Mouse (Mus musculus) lung, postnatal 36 days (tissue): ENCODE results near the gene Vhl.
A peak's percentile ranks its signal among the peaks of the same experiment; 100 is the strongest.

ENCODE experiments used
- DNase-seq: peaks from one replicate; pipeline ENCODE4 v3.0.0; 2022; ENCODE audit warnings: mixed read lengths

Gene Vhl

GRCm38 (mm10) chr6:113623941-113624751 lies at the start of gene Vhl:
Gene Vhl (plus strand): TSS chr6:113623959.
- DNase-seq = peak; percentile 92

GRCm38 (mm10) chr6:113576044-113576443 lies 47.7 kb upstream of the Vhl start:
- DNase-seq = no peak

- no peak for DNase-seq
Measured at GRCm38 (mm10) chr6:113579306-113579705, 44.5 kb upstream of the Vhl start.

- DNase-seq = no peak
Measured at GRCm38 (mm10) chr6:113583023-113583422, 40.7 kb upstream of the Vhl start.

GRCm38 (mm10) chr6:113585065-113585464 lies 38.7 kb upstream of the Vhl start:
- DNase-seq = no peak

GRCm38 (mm10) chr6:113586466-113587183 lies 37.1 kb upstream of the Vhl start:
- DNase-seq = peak; percentile 48

GRCm38 (mm10) chr6:113592637-113593036 lies 31.1 kb upstream of the Vhl start:
- DNase-seq = no peak

- no peak for DNase-seq
Measured at GRCm38 (mm10) chr6:113597945-113598344, 25.8 kb upstream of the Vhl start.

- DNase-seq = no peak
Measured at GRCm38 (mm10) chr6:113599833-113600232, 23.9 kb upstream of the Vhl start.

- DNase-seq = no peak
Measured at GRCm38 (mm10) chr6:113600543-113601139, 23.1 kb upstream of the Vhl start, which contains the start of gene Fancd2os. Gene Fancd2os (minus strand): TSS chr6:113600715.

GRCm38 (mm10) chr6:113602821-113603220 lies 20.9 kb upstream of the Vhl start:
- DNase-seq = no peak

- no peak for DNase-seq
Measured at GRCm38 (mm10) chr6:113603993-113604392, 19.8 kb upstream of the Vhl start.

- DNase-seq = peak; percentile 91
Measured at GRCm38 (mm10) chr6:113604432-113605223, 19.1 kb upstream of the Vhl start, which contains the start of gene Brk1. Gene Brk1 (plus strand): TSS chr6:113604772.

- no peak for DNase-seq
Measured at GRCm38 (mm10) chr6:113605224-113605545, 18.6 kb upstream of the Vhl start.

GRCm38 (mm10) chr6:113608871-113609270 lies 14.9 kb upstream of the Vhl start:
- DNase-seq = no peak

- DNase-seq = no peak
Measured at GRCm38 (mm10) chr6:113609293-113609692, 14.5 kb upstream of the Vhl start.

GRCm38 (mm10) chr6:113612258-113612969 lies 11.3 kb upstream of the Vhl start:
- DNase-seq = no peak

GRCm38 (mm10) chr6:113614152-113614551 lies 9.6 kb upstream of the Vhl start:
- no peak for DNase-seq

GRCm38 (mm10) chr6:113614997-113615396 lies 8.8 kb upstream of the Vhl start:
- no peak for DNase-seq

- no peak for DNase-seq
Measured at GRCm38 (mm10) chr6:113615489-113615888, 8.3 kb upstream of the Vhl start.

GRCm38 (mm10) chr6:113623386-113623785 lies 373 bp upstream of the Vhl start:
- DNase-seq = no peak
